Mouse (Mus musculus): Measurements from ENCODE around the gene Ntm.
A peak's percentile ranks its signal among the peaks of the same experiment; 100 is the strongest.

The Ntm gene

DNA sequence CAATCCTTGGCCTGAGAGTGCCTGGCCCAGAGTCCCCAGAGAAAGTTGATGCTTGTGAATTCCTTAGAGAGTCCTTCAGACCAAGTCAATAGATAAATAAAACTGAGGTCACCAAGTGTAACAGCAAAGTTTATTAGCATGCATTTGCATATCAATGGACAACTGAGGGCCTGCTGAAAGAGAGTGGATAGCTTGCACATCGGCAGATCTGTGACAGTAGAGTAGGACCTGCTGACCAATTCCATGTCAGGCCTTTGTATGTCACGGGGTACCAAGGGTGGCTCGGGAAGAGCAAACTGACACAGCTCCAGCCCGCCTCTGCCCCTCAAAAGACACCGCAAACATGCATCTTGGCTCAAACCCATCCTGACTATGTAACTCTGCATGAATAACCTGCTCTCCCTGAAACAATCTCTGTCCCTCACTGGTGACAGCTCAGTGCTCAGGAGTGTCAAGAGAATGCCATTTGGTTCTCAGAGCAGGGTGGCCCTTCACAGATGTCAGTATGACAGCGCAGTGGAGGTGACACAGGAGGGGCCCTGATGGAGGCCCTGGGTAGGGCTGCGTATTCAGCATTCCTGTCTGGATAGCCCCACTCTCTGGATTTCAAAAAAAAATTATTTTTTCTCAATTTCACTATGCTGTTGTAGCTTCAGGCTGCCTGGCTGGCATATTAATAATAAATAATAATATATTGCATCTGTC is 305.0 kb downstream of the Ntm start:
- DNase-seq (ENCODE audit: low spot score) = no peak

DNA sequence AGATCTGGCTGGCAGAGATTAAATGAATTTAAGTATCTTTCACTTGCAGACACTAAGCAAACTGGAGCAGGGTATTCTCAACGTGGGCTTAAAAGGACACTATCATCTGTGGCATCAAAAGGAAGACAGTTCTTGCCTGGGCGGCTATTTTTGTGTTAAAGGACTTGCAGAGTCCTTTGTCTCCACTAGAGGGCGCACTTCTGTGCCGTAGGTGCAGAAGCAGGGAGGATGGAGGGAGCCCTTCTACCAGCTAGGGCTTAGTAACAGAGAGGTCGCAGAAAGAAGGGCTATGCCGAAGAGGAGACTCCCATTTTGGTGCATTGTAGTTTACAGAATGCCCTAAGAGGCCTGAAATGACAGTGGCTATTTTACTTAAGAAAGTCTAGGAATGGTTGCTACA is 308.1 kb downstream of the Ntm start:
- DNase-seq (ENCODE audit: low spot score) = no peak

DNA sequence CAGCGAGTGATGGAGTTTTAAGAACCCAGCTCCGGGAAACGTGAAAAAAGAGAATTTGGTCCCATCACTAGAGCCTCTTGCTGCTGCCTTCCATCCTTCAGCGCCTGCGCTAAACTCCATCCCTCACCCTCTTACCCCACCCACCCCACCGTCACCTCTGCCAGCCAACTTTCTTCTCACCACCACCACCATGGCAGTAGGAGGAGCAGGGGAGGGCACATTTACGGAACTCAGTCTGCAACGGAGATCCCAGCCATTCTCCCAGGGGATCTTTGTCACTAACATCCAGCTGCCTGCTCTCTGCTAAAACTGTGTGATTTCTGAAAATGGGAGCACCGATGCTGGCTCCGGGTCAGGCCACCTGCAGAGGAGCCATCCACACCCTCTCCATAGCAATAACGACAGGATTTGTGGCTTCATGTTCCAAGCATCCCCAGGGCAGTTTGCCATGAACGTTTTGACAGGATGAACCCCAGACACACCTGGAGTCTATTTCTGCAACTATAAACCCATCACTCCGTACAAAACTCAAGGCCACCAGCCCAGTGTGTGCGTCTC is 309.2 kb downstream of the Ntm start:
- no peak for DNase-seq (ENCODE audit: low spot score)

DNA sequence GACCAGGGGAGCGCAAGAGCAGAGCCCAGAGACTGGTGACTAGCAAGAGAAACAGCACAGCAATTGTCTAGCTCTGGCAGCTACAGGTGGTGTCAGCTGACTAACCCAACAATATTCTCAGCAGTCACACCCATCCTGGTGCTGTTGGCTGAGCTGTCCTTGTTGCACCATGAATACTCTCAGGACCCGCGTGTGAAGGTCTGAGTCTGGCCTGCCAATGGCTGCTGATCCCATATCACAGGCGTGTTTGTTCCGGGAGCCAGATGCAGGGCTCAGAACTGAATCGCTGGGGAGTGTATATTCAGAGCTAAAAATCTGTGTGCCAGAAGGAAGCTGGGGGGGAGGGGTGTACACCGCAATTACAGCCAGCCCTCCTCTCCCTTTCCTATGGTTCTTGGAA is 310.1 kb downstream of the Ntm start:
- DNase-seq (ENCODE audit: low spot score) = no peak

DNA sequence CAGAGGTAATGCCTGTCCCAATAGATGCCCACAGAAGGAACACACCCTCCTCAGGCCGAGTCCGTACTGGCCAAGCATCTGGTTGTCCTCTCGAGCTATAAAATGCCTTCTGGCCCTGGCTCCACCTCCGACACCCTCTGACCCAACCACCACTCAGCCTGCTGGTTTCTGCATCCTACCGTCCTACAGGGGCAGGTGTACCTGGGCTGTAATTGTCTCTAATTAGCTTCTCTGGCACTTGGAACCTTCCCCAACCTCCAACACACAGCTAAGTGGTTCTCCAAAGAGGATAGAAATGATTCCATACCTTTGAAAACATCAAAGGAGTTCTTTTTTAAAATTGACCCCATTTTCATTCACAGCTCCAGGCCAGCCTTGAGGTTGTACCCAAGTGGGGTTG is 311.1 kb downstream of the Ntm start:
- DNase-seq (ENCODE audit: low spot score) = no peak

DNA sequence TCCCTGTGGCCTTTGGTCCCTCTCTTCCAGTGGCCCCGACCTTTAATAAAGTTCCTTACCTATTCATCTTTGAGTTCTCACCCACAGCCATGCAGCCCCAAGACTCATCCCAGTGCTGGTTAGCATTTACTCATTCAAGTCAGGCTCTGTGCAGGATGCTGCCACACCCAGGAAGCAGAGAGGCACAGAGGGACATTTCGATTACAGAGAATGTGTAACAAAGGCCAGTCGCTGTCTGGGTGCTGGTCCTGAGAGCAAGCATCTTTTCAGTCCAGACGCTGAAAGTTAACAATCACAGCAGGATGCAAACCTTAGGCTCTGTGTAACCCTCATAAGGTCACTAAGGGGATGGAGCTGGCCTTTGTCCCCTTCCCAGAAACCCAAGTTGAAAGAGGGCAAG is 311.7 kb downstream of the Ntm start:
- DNase-seq (ENCODE audit: low spot score) = no peak

DNA sequence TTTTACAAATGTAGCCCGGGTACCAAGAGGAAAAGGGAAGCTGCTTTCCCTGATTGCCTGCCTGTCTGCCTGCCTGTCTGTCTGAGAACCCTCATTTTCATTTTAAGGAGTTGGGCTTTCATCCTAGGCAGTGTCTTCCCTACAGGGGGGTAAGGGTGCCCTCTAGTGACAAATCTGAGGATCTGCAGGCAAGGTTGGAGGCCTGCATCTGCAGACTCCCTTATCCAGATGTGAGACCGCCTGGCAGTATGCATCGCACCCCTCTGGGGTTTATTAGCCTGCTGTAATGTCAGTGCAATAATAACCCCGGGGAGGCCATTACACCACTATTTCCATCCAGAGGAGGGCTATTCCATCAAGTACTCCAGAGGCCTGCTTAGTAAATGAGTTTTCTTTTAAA is 312.3 kb downstream of the Ntm start:
- no peak for DNase-seq (ENCODE audit: low spot score)

DNA sequence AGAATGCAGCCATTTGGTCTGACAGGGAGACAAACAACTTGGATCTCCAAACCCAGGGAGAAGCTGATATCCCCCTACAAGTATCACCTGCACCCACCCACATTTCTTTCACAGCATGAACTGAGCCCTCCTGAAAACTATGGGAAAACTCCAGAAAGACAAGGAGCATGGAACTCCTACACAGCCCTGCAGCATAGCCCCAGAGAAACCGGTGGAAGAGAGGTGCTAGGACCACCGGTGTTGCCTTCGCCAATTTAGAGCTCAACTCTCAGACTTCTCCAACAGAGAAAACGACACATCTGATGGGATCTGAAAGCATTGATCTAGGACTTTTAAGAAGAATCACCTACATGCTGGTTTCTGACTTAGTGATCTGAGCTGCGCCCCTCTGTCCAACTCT is 312.7 kb downstream of the Ntm start:
- no peak for DNase-seq (ENCODE audit: low spot score)

DNA sequence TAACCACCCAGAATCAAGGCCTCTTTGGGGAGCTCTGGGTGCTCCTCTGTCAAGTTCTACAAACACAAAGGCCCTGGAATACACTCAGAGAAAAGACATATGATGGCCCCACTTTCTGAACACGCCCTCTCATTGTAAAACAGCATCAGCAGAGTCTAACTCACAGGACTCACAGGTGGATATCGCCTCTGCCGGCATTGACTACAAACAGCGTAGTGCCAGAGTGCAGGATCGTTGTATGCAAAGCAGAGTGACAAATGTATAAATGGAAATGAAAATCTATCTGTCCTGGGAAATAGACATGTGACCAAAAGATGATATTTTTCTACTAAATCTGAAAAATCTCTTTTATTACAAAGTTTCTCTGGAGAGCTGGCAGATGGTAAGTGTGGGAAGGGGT is 314.7 kb downstream of the Ntm start:
- DNase-seq (ENCODE audit: low spot score) = no peak

DNA sequence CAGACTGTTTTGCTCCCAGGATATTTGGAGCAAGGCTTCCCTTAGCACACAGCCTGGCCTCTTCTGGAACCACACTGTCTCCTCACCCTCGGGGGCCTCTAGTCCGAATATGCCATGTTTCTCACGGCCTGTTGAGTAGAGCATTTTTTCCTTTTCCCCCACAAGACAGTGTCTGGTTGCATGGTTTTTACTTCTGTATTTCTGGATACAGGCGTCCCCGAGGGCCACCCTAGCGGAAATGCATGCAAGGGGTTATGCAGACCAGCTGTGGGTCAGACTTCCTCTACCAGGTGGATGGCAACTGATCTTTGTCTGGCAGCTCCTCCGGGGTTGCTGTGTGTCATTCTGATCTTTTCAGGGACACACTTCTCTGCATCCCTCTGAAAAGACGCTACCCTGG is 315.2 kb downstream of the Ntm start:
- DNase-seq (ENCODE audit: low spot score) = no peak

DNA sequence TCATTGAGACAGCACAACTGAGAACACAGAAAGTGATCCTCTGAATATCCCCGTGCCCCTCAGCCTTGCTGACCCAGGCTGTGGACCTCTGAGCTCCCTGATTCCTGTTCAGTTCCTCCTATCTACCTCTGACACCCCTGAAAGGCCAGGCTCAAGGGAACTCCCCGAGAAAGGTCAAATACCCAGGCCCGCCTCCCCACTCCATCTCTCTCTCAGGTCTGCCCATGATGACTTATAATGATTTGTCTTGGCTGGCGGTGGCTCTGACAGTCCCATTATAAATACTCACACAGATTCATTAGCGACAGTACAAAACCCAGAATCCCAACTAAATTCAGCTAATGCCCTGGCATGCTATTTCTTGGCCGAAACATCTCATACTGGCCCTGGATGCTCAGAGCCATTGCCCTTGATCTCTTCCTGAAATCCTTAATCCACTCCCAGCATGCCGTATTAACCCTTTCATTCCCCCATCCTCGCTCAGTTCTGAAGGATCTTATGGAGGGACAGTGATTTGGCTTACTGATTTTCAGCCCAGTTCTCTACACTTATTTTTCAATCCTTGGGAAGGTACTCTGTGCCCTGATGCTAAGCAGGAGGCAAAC is 317.0 kb downstream of the Ntm start:
- no peak for DNase-seq (ENCODE audit: low spot score)

DNA sequence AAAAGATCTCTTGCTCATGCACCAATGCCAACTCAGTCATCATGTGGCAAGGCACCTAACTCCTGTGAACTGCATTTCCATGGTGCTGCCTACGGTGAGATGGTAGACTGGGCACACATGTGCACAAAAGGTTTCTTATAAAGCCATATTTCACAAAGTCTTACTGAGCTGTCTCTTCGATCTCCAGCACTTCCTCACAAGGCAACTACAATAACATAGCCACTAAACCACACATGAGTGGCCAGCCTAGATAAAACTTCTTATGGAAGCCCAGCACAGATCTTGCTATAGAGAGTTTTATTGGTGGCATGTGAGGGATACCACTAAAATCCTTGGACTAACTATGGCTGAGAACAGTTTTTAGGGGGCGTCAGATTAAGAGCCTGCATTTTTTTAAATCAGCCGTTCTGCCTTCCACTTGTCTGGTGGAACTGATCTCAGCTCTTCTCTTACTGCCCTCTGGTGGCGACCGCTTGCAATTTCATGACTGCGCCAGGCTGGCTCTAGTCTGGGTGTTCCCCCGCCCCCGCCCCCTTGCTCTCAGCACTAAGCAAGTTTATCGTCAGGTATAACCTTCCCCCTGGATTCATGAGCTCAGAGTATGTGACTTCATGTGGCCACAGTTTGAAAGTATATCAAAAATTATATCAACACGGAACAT is 319.8 kb downstream of the Ntm start:
- DNase-seq (ENCODE audit: low spot score) = peak; percentile 24

DNA sequence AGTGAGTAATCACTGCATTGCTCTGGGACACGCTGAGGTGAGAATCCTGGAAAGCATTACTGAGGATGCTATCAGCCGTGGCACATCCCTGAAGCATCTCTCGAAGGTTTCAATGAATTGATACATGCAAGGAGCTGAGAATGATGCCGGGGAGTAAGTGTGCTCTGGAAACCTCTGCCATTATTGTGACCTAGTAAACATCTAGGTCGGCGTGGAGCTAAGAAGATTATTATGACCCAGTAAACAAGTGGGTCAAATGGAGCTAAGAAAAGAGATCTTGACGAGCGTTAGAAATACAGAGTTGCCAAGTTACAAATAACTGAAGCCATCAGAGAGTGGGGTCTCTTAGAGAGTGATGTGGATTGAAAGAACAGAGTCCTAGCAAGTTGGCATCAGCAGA is 325.6 kb downstream of the Ntm start:
- no peak for DNase-seq (ENCODE audit: low spot score)

DNA sequence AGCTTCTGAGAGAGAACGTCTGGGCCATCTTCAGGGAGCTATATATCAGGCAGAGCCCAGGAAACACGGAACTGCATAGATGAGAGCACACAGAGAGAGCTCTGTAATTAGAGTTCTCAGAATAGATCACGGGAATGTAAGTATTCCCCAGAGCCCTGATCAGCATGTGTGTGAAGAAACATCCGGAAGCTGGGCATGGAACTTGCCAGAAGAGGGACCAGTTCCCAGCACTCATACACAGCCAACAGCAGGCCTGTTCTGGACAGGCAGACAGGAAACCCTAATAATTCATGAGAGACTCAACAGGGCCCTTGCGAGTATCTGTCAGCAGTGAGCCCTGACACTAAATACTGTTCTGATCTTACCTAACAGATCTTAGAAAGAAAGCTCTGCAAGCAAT is 345.8 kb downstream of the Ntm start:
- DNase-seq (ENCODE audit: low spot score) = no peak

DNA sequence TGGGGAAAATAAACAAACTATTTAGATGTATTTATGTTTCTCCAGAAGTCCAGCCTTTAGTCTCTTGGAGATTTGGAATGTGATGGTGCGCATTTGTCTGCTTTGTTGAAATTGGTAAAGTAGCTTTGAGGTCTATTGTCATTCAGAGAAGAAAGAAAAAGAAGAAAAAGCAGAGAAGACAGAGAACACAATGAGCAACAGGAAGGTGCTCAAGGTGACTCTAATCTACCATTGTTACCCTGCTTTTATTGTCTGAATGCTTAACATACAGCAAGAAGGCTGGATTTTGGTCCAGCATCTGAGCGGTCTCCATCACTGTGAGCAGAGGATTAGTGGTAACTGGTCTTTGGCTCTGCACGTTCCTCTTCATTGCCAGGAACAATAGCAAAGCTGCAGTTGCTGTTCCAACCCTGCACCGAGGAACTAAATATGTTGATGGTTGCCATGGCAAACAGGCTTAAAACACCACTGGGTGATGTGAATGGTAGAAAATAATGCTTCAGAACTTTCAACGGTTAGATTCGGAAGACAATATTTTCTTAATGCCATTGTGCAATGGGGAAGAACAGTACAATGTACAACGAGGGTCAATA is 350.8 kb downstream of the Ntm start:
- no peak for DNase-seq (ENCODE audit: low spot score)

DNA sequence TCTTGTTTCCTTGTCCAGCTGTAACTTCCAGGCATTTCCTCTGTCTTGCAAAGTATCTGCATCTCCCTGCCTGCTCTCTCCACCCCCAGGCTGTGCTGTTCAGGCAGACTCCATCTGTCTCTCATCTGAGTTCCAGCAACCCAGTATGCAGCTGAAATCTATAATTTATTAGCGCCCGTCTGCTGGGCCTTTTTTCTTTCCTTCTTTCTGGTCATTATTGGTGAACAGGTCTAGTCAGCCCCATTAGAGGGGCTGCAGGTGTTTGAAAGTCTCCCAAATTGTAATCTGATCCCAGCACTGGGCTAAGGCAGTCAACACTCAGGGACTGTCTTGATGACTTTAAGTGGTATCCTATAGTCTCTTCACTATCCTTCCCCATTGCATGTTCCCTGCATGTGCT is 352.1 kb downstream of the Ntm start:
- no peak for DNase-seq (ENCODE audit: low spot score)

DNA sequence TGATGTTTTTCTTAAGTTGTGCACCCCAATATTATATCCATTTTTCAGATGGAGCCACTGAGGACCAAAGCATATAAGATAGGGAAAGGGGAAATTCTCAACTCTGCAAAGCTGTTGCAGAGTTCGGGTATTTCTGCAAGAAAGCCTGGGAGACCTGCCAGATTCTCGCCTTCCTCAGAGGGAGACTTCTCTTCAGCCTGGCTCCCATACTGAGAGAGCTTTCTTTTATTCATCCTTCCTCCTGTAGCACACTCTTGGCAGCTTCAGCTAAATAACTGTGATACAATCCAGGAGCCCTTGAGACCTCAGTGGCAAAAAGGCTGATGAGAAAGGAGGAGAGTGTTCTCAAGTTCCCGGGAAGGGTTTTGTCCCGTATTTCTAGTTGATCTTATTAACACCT is 365.3 kb downstream of the Ntm start:
- no peak for DNase-seq (ENCODE audit: low spot score)

DNA sequence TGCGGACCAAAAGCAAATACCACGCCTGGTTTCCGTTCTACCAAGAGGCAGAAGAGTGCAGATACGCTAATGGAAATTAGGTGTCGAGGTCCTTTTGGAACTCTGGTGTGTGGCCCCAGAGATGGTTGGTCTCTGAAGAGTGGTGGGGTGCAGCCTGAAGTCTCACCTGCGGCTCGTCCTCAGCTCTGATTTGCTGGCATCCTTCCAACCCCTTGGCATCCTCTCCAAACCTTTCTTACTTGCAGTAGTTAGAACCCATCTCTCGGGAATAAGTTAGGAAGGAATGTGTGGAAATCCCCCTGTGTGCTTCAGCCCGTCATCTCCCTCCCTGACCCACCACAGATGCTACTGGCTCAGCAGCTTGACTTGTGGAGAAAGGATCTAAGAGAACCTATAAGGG is 367.6 kb downstream of the Ntm start:
- DNase-seq (ENCODE audit: low spot score) = no peak

DNA sequence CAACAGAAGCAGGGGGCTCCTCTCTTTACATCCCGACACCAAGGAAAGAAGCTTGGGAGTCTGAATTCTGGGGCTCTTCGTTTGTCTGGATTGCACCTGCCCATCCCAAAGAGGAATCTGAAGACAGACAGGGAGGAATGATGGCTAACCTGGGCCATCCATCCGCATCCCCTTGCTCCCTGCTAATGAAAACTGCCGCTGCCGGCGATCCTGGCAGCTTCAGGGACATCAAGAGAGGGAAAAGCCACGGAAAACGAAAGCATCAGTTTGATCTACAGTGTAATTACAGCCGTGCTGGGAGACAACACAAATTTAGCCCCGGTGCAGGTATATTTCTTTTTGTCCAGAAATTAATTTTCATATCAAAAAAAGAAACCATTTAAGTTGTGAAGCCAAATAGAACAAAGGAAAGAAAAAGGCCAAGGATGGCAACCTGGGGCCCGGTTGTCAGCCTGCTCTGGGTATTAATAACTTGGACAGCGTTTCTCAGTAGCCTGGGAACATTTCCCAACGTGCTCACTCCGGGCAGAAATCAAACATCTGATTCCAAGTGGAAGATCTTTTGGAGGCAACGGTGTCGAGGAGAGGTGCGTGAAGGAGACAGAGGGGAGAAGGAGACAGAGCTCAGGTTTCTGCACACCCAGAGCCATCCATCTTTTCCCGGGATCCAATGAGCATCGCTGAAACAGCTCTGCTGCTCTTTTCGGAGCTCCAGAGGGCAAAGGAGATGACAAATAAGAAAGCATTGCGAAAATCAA is 368.2 kb downstream of the Ntm start:
- DNase-seq (ENCODE audit: low spot score) = no peak

DNA sequence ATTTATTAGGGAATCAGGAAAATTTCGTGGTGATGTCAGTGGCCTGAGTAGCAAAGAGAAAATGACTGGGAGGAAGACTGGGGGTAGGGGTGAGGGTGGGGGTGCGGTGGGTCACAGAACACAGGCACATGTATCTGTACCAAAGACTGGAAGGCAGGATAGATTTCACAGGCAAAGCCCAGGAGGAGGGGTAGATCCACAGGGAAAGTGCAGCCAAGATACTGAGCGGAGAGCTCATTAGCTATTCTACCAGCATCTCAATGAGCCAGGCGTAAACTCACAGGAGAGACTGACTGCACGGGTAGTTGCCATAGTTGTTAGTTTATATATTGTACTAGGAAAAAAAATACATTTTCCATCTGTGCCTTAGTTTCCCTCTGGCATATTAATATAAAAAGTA is 375.6 kb downstream of the Ntm start:
- no peak for DNase-seq (ENCODE audit: low spot score)

DNA sequence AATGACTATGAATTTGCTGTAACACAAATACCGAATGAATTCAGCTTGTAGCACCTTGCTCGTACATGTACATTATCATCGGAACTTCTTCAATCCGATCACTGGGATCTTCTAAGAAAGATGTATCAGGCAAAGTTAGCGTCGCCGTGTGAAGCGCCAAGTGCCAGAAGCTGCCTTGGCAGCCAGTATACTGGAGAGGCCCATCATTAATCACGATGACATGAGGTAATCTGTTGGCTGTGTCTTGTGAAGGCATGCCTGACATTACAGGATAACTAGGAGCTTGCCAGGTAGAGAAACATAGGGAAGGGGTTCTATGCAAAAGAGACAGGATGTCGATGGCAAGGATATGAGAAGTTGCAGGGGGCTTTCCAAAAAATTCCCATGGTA is 376.6 kb downstream of the Ntm start:
- no peak for DNase-seq (ENCODE audit: low spot score)

DNA sequence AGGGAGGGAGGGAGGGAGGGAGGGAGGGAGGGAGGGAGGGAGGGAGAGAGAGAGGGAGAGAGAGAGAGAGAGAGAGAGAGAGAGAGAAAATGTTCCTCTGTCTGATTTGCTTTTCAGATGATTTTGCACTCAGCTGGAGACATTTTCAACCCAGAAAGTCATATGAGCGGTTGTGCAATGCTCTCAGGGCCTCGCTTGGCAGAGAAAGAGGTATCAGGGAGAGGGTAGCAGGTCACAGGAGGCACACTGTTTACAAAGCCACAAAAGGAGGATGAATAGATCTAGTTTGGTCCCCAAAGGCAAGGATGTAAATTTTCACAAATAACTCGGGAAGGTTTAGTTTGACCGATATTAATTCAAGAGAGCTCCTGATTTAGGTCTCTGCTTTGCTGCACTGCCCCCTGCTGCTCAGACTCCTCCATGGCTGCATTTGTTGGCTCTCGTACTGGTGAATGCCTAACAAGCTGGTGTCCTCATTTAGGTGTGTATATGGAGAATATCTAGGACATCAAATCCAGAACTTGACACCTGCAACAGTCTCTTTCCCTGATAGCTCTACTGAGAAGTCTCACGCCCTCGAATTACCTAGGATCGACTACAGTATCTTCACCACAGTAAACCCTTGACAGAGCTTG is 377.1 kb downstream of the Ntm start:
- DNase-seq (ENCODE audit: low spot score) = no peak
